Mouse (Mus musculus) layer of hippocampus, adult 9-10 months (tissue): ENCODE results near the gene Gm5624.
"Not testable (repeated sequence)": the region's sequence is repeated elsewhere in the genome, so short reads cannot be mapped to it uniquely, and the experiment has no call there.

ENCODE experiments used
- DNase-seq: peaks from one replicate; pipeline ENCODE4 v3.0.0; 2022; ENCODE audit warnings: low spot score

The Gm5624 gene

GRCm38 (mm10) chr14:44627737-44628136 lies at the start of gene Gm5624:
Gm5624 (minus strand) TSS chr14:44627938.
- DNase-seq = not testable (repeated sequence)

DNA sequence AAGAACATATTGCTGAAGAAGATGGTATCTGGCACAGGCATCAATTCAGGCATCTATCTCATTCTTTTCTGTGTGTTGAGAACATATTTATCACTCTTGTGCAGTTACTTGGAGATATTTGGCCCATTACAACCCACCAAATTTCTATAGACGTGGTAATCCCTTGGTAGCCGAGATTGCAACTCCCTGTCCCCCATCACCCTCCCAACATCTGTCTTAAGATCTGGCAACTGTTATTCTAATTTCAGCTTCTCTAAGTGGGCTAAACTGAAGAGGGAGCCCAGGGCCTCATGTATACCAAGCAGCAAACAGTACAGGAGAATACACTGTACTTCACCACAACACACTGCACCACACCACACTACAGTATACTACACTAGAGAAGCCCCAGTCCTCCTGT lies 36.0 kb downstream of the Gm5624 start:
- not testable (repeated sequence) for DNase-seq

DNA sequence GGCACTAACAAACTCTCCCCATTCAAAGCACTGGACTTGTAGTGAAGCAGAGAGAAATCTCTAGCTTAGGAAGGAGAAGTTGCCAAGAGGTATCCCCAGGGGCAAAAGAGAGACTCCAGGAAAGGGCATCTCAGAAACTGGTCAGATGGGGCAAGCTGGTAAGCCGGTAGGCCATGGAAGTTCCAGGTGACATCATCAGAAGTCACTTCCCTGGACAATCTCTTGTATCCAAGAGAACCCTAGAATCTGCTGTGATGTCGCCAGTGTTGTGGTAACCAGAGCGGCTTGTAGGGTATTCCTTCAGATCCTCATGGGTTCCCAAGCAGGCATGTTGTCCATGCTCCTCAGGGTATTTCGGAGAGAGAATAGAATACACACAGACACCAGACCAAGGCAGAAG lies 44.9 kb downstream of the Gm5624 start, which contains the start of gene Gm8247:
Gene Gm8247, plus strand, starts transcription at position 301 of the 400 bp plus-strand sequence.
- DNase-seq = not testable (repeated sequence)

GRCm38 (mm10) chr14:44547961-44548360 lies 79.8 kb downstream of the Gm5624 start:
- not testable (repeated sequence) for DNase-seq

DNA sequence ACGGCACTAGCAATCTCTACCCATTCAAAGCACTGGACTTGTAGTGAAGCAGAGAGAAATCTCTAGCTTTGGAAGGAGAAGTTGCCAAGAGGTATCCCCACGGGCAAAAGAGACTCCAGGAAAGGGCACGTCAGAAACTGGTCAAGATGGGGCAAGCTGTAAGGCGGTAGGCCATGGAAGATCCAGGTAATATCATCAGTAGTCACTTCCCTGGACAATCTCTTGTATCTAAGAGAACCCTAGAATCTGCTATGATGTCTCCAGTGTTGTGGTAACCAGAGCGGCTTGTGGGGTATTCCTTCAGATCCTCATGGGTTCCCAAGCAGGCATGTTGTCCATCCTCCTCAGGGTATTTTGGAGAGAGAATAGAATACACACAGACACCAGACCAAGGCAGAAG lies 109.8 kb downstream of the Gm5624 start, which contains the start of gene Gm17093:
Gene Gm17093, plus strand, starts transcription at position 301 of the 400 bp plus-strand sequence.
- not testable (repeated sequence) for DNase-seq
